Mouse (Mus musculus) thymus, adult 2 months (tissue): Measurements from ENCODE around the gene Hist1h4f.
"Not testable (repeated sequence)": the region's sequence is repeated elsewhere in the genome, so short reads cannot be mapped to it uniquely, and the experiment has no call there.

Source experiments
- CTCF ChIP-seq: fragments of 200-500 bp; IDR thresholded peaks from 2 replicates; pipeline ENCODE4 v1.5.1; 2012; ENCODE audit warnings: mild to moderate bottlenecking, control low read depth, low read length, moderate library complexity, borderline replicate concordance; ENCODE audit not compliant: control insufficient read depth, poor library complexity, insufficient read depth; ENCODE audit errors: extremely low read depth
- POLR2A ChIP-seq: fragments of 200-500 bp; IDR thresholded peaks from 2 replicates; pipeline ENCODE4 v1.6.1; 2012; ENCODE audit warnings: mild to moderate bottlenecking, low read length, control low read depth, moderate library complexity; ENCODE audit not compliant: control insufficient read depth, poor library complexity, insufficient read depth; ENCODE audit errors: extremely low read depth

DNA sequence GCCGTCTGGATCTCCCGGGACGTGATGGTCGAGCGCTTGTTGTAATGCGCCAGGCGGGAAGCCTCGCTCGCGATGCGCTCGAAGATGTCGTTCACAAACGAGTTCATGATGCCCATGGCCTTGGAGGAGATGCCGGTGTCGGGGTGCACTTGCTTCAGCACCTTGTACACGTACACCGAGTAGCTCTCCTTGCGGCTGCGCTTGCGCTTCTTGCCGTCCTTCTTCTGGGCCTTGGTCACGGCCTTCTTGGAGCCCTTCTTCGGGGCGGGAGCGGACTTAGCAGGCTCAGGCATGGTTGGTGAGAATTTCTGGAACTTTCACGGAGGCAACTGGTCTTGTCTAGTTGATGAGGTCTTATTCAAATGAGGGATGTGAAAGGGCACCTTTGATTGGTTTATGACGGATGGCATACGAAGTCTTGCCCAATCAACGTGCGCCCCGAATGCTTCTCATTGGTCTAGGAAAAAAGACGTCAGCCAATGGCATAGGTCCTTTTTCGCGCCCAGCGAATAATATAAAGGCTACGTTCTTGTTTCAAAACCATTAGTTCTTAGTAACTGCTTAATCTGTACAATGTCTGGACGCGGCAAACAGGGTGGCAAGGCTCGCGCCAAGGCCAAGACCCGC is 22.6 kb upstream of the Hist1h4f start, which contains the start of the genes Hist1h2bf and Hist1h2ad:
- TF ChIP-seq POLR2A: peak; percentile 24; the same call in 1 of the 2 replicates
- not testable (repeated sequence) for TF ChIP-seq CTCF
